Comparison of ENCODE assay signal across 23 mouse cellular contexts in genomic region chr10:68472799-68473198, GRCm38 (mm10).
A peak's percentile ranks its signal among the peaks of the same experiment; 100 is the strongest.
DNase-seq lines count a peak whose midpoint lies in the region; ATAC-seq lines count a peak whose summit lies in the region.
"Had no signal": no experiment of that assay in that cellular context is flagged by ENCODE, and none has a peak within 500 bp of the region (broad histone marks: within the 10 kb centered on the region; RNA-seq: fewer than 3 reads in every experiment).

No protein-coding gene starts in this region.

- H3K4me2 ChIP-seq in lung, embryonic 16.5 days (ENCODE audit: low read depth, low read length): no peak overlapping the region
- no peak overlapping the region for H3K4me2 ChIP-seq in heart, embryonic 11.5 days
- H3K4me2 ChIP-seq: embryonic facial prominence, embryonic 12.5 days; heart, embryonic 13.5 days; hindbrain, embryonic 14.5 days; midbrain, embryonic 11.5 days had no signal

- peaks cover 6% of the 10 kb centered on the region; the same call in 1 of the 2 replicates for H3K4me1 ChIP-seq in lung, embryonic 16.5 days (replicated peaks; ENCODE audit: control insufficient read depth, insufficient read depth, low read length)
- H3K4me1 ChIP-seq in heart, embryonic 11.5 days (ENCODE audit: control insufficient read depth, insufficient read depth, low read length): no peaks in the 10 kb centered on the region
- H3K4me1 ChIP-seq: embryonic facial prominence, embryonic 12.5 days; limb, embryonic 10.5 days had no signal

- no peaks in the 10 kb centered on the region for H3K9me3 ChIP-seq in lung, embryonic 16.5 days (ENCODE audit: control insufficient read depth, low read length)
- no peaks in the 10 kb centered on the region for H3K9me3 ChIP-seq in heart, embryonic 11.5 days (replicated peaks; ENCODE audit: control insufficient read depth, low read length)
- H3K9me3 ChIP-seq: embryonic facial prominence, embryonic 12.5 days; heart, embryonic 13.5 days; limb, embryonic 10.5 days had no signal

- ATAC-seq in lung, embryonic 16.5 days (ENCODE audit: low read depth): peak; percentile 51
- ATAC-seq in hematopoietic stem cell, adult 5-6 weeks (replicated peaks in 1 of 2; ENCODE audit: insufficient read depth in 1 of 2, low FRiP score in 2 of 2, low TSS enrichment in 1 of 2, low read depth in 1 of 2, poor library complexity in 2 of 2, severe bottlenecking in 2 of 2): peak; percentile 27 to 72; a peak in 3 of 4 replicates
- ATAC-seq in heart, embryonic 11.5 days (replicated peaks; ENCODE audit: insufficient number of reproducible peaks, low FRiP score, low TSS enrichment): no peak
- ATAC-seq: forebrain, postnatal 0 days; inflammation-experienced regulatory T-cells, adult 6 months had no signal

- H3K36me3 ChIP-seq in lung, embryonic 16.5 days (ENCODE audit: control insufficient read depth, insufficient read depth, low read length): no peaks in the 10 kb centered on the region
- no peaks in the 10 kb centered on the region for H3K36me3 ChIP-seq in heart, embryonic 11.5 days (ENCODE audit: control insufficient read depth, insufficient read depth, low read length)
- H3K36me3 ChIP-seq: embryonic facial prominence, embryonic 12.5 days; heart, embryonic 13.5 days; limb, embryonic 10.5 days had no signal

- H3K27me3 ChIP-seq in lung, embryonic 16.5 days (ENCODE audit: control insufficient read depth, insufficient read depth, low read depth, low read length): no peaks in the 10 kb centered on the region
- H3K27me3 ChIP-seq in heart, embryonic 11.5 days (ENCODE audit: control insufficient read depth, insufficient read depth, low read length): no peaks in the 10 kb centered on the region
- H3K27me3 ChIP-seq: embryonic facial prominence, embryonic 12.5 days; heart, embryonic 13.5 days had no signal

- no peak overlapping the region for H3K4me3 ChIP-seq in lung, embryonic 16.5 days (ENCODE audit: low read length)
- no peak overlapping the region for H3K4me3 ChIP-seq in heart, embryonic 11.5 days (ENCODE audit: low read depth, low read length)
- H3K4me3 ChIP-seq: embryonic facial prominence, embryonic 12.5 days; heart, embryonic 13.5 days; layer of hippocampus, adult 2 months; limb, embryonic 10.5 days had no signal

- H3K27ac ChIP-seq in lung, embryonic 16.5 days (ENCODE audit: low read length): no peak overlapping the region
- H3K27ac ChIP-seq in heart, embryonic 11.5 days (ENCODE audit: low read depth, low read length): no peak overlapping the region
- H3K27ac ChIP-seq: embryonic facial prominence, embryonic 12.5 days; heart, embryonic 13.5 days; hindbrain, embryonic 14.5 days; layer of hippocampus, adult 2 months; limb, embryonic 10.5 days; macrophage had no signal

- 34% methylated on average over 8 of the region's 8 CpGs for WGBS in lung, embryonic 16.5 days
- WGBS in heart, embryonic 11.5 days (ENCODE audit: insufficient replicate concordance): 71% methylated on average over 8 of the region's 8 CpGs

- no peak overlapping the region for H3K9ac ChIP-seq in lung, embryonic 16.5 days (ENCODE audit: low read length)
- H3K9ac ChIP-seq in heart, embryonic 11.5 days (ENCODE audit: low read depth, low read length): no peak overlapping the region
- H3K9ac ChIP-seq: embryonic facial prominence, embryonic 12.5 days; forebrain, postnatal 0 days; heart, embryonic 13.5 days; hindbrain, embryonic 14.5 days had no signal

- peak; percentile 46 for DNase-seq in kidney, adult 9 months
- no peak for DNase-seq in kidney, adult 8-10 months
- no peak for DNase-seq in lung, postnatal 4 days
- peak; percentile 3 to 36 for DNase-seq in natural killer cell, adult 2 months (ENCODE audit: low spot score in 2 of 2)
- DNase-seq: cerebellum, adult 11-12 months; cerebellum, postnatal 14 days; forebrain, postnatal 0 days; gastrocnemius, postnatal 14 days; heart, adult 18-20 months; heart, postnatal 14 days; kidney, postnatal 10 days; liver had no signal

Comparison
In these comparisons a context has a peak if more than half of its experiments do, and no peak if none do; other contexts are left out.
1. DNase-seq: peak in kidney, adult 9 months (single experiment) and natural killer cell, adult 2 months (2 of 2); none in kidney, adult 8-10 months (0 of 2) and lung, postnatal 4 days (0 of 2).